Mouse (Mus musculus) lung, postnatal 0 days (tissue): ENCODE results near the gene Rpn2. TPM values are rescaled to one million over a fixed set of nuclear protein-coding genes. Genes with fewer than 3 reads are reported as not detected.

Source experiments
- ATAC-seq: fragments of 200-750 bp; cut with Nextera tagmentation; 2 replicates; pipeline ENCODE4 v1.8.0; 2017; ENCODE audit warnings: moderate library complexity
- DNase-seq: peaks from one replicate; pipeline ENCODE4 v3.0.0-alpha.2; 2016; ENCODE audit warnings: low spot score
- H3K27ac ChIP-seq: fragments of 300-500 bp; sonication (generic); 2 replicates; pipeline ENCODE4 v1.5.1; 2014; ENCODE audit warnings: antibody characterized with exemption, mild to moderate bottlenecking, low read length, mixed read lengths
- H3K27me3 ChIP-seq: fragments of 300-500 bp; sonication (generic); replicated peaks from 2 replicates; pipeline ENCODE4 v1.6.1; 2014; ENCODE audit warnings: low read length, mixed read lengths; ENCODE audit not compliant: insufficient read depth
- H3K36me3 ChIP-seq: fragments of 300-500 bp; sonication (generic); 2 replicates; pipeline ENCODE4 v1.6.1; 2014; ENCODE audit warnings: low read length, mixed read lengths; ENCODE audit not compliant: insufficient read depth
- H3K4me1 ChIP-seq: fragments of 300-500 bp; sonication (generic); 2 replicates; pipeline ENCODE4 v1.6.1; 2014; ENCODE audit warnings: antibody characterized with exemption, low read depth, low read length, mixed read lengths; ENCODE audit not compliant: insufficient read depth
- H3K4me2 ChIP-seq: fragments of 300-500 bp; sonication (generic); replicated peaks from 2 replicates; pipeline ENCODE4 v1.6.1; 2014; ENCODE audit warnings: low read depth, mild to moderate bottlenecking, low read length, moderate library complexity, mixed read lengths
- H3K4me3 ChIP-seq: fragments of 300-500 bp; sonication (generic); 2 replicates; pipeline ENCODE4 v1.5.1; 2014; ENCODE audit warnings: low read depth, low read length
- H3K9ac ChIP-seq: fragments of 300-500 bp; sonication (generic); replicated peaks from 2 replicates; pipeline ENCODE4 v1.6.1; 2014; ENCODE audit warnings: low read depth, mild to moderate bottlenecking
- H3K9me3 ChIP-seq: fragments of 300-500 bp; sonication (generic); 2 replicates; pipeline ENCODE4 v1.6.1; 2016; ENCODE audit warnings: low read length, mixed read lengths
- CTCF ChIP-seq: IDR thresholded peaks from 2 replicates; pipeline ENCODE4 v1.5.1; 2016; ENCODE audit warnings: antibody characterized with exemption, mild to moderate bottlenecking
- EP300 ChIP-seq: IDR thresholded peaks from 2 replicates; pipeline ENCODE4 v1.6.1; 2016; ENCODE audit warnings: antibody characterized with exemption, mild to moderate bottlenecking, control low read depth
- WGBS: fragments of 180-500 bp; shearing (Covaris S2); extraction: QIAGEN DNeasy Blood & Tissue Kit; methylation state at CpG from one replicate; pipeline ENCODE4 v1.1.7; 2014; 5-methylcytosine and 5-hydroxymethylcytosine counted together
- polyA plus RNA-seq: library from polyadenylated mRNA; unstranded; fragments of >200 nt; fragmentation: Nextera tagmentation; extraction: Ambion mirVana; gene quantifications from 2 replicates; pipeline ENCODE4 v1.2.1, GENCODE M21; 2015

The Rpn2 gene
- polyA plus RNA-seq, 1 experiment from 2014 or later, result 168 TPM

DNA sequence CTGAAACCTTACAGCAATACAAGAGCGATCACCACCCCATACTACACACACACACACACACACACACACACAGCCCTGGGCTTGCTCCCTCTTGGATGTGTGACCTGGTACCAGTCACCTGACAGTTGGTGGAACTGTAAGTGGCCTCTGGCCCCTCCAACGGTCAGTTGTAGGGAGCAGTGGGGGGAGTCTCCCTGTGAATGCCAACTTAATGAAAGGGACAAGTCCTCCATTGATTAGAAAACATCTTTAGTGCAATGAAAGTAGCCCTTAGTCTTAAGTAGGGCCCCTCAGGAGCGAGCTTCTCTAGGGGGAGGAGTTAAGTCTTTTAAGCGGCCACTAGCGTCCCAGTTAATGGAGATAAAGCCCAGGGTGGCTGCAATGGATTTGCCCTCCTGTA, 49.3 kb downstream of the Rpn2 start:
- TF ChIP-seq CTCF, result no peak
- TF ChIP-seq EP300, result no peak
- WGBS, result 55% methylated on average over 5 of the region's 5 CpGs
- Histone ChIP-seq H3K9me3 (no peaks in the 10 kb centered on the region), H3K4me3 (no peak overlapping the region), H3K4me2 (no peak overlapping the region), H3K27me3 (no peaks in the 10 kb centered on the region), H3K4me1 (no peaks in the 10 kb centered on the region), H3K27ac (no peak overlapping the region), H3K36me3 (0 out of 2 replicates have a peak, but pooled peaks cover 11% of the 10 kb centered on the region), H3K9ac (no peak overlapping the region)
- no peak for DNase-seq
- no peak for ATAC-seq

DNA sequence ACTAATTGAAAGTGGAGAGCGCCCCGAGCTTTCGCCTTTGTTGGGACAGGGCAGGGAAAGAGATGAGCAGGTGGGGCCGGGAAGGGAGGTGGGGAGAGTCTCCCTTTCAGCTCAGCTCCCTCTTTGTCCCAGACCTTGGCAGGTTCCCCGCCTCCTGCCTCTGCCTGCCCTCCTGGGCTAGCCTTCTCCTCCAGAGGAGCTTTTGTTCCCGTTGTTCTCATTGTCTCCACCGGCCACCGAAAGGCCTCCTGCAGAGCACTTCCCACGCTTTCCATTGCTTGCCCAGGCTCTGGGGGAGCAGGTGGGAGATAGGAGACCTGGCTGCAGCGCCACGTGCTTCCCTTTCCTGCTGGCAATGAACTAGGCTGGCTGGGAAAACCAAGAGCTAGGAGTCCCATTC, 49.8 kb downstream of the Rpn2 start:
- no peak for ATAC-seq

DNA sequence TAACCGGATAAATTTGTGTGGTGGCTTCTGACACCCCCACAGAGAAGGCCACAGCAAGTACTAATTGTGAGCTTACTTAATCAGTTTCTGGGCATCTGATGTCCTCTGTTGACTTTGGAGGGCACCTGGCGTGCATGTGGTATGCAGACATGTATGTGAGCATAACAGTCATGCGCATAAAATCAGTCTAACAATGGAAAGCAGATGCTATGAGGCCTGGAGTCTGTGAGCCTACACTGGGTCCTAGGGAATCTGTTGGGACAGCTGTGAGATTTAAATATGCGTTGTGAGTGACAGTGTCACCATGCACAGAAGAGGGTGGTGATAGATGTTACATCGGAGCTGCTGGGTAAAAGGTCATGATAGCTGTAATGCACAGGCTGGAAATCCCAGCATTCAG, 53.2 kb downstream of the Rpn2 start:
- no peak overlapping the region for H3K4me3 ChIP-seq
- TF ChIP-seq EP300, result no peak
- TF ChIP-seq CTCF, result no peak
- no peak overlapping the region for H3K4me2 ChIP-seq
- DNase-seq, result no peak
- WGBS, result 83% methylated on average over 5 of the region's 5 CpGs
- H3K4me1 ChIP-seq, result no peaks in the 10 kb centered on the region
- H3K27ac ChIP-seq, result no peak overlapping the region
- no peaks in the 10 kb centered on the region for H3K27me3 ChIP-seq
- ATAC-seq, result no peak
- H3K36me3 ChIP-seq, result no peaks in the 10 kb centered on the region
- no peak overlapping the region for H3K9ac ChIP-seq
- H3K9me3 ChIP-seq, result no peaks in the 10 kb centered on the region

More for the DNA sequence above, 49.8 kb downstream of the Rpn2 start:
- Histone ChIP-seq H3K27me3 (no peaks in the 10 kb centered on the region), H3K9me3 (no peaks in the 10 kb centered on the region), H3K4me1 (no peaks in the 10 kb centered on the region), H3K27ac (no peak overlapping the region), H3K4me2 (no peak overlapping the region), H3K4me3 (no peak overlapping the region), H3K9ac (no peak overlapping the region), H3K36me3 (0 out of 2 replicates have a peak, but pooled peaks cover 8% of the 10 kb centered on the region)
- no peak for DNase-seq
- 48% methylated on average over 11 of the region's 11 CpGs for WGBS
- TF ChIP-seq CTCF (no peak), EP300 (no peak)

DNA sequence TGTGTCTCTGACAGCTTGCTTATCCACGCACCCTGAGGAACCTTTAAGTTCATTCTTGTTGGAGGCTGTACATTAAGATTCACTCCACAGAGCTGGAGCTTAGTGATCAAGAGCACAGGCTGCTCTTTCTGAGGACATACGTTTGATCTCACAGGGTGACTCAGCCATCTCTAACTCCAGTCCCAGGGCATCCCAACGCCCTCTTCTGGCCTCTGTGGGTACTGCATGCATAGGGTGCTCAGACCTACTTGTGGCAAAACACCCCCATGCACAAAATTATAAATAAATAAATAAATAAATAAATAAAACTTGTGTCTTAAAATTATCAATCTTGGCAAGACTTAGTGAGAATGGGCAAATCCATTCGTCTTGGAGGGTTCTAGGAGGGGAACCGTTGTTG, 59.8 kb downstream of the Rpn2 start:
- 39% methylated on average over 5 of the region's 5 CpGs for whole genome bisulfite sequencing
- no peaks in the 10 kb centered on the region for H3K36me3 ChIP-seq
- H3K9me3 ChIP-seq, result no peaks in the 10 kb centered on the region
- no peaks in the 10 kb centered on the region for H3K4me1 ChIP-seq
- no peak overlapping the region for H3K4me3 ChIP-seq
- DNase-seq (peak; percentile 90), ATAC-seq (peak; percentile 67)
- H3K4me2 ChIP-seq, result no peak overlapping the region
- TF ChIP-seq CTCF (peak; percentile 88), EP300 (no peak)
- H3K9ac ChIP-seq, result no peak overlapping the region
- H3K27me3 ChIP-seq, result no peaks in the 10 kb centered on the region
- no peak overlapping the region for H3K27ac ChIP-seq

DNA sequence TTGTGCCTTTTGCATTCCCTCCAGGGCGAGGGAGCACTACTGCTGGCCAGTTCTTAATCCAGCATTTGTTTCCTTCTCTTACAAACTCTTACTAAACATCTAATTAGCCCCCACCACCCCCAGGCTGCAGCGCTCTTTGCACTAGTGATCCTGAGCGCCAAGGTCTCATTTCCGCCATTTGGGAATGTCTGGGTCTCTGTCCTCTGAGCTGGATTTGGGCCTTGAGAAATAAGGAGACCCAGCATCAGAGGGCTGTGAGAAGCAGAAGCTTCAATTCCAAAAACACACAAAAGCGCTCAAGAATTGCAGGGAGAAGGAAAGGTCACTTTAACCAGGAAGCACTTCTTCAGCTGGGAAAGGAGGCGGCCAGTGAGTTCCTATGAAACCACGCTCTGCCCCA, 60.7 kb downstream of the Rpn2 start:
- WGBS, result 68% methylated on average over 7 of the region's 7 CpGs
- DNase-seq, result peak; percentile 28
- no peak for ATAC-seq
- TF ChIP-seq CTCF, result no peak
- no peak for TF ChIP-seq EP300
- no peaks in the 10 kb centered on the region for H3K27me3 ChIP-seq
- no peak overlapping the region for H3K9ac ChIP-seq
- no peak overlapping the region for H3K4me3 ChIP-seq
- no peak overlapping the region for H3K4me2 ChIP-seq
- no peaks in the 10 kb centered on the region for H3K9me3 ChIP-seq
- H3K36me3 ChIP-seq, result no peaks in the 10 kb centered on the region
- no peak overlapping the region for H3K27ac ChIP-seq
- no peaks in the 10 kb centered on the region for H3K4me1 ChIP-seq

DNA sequence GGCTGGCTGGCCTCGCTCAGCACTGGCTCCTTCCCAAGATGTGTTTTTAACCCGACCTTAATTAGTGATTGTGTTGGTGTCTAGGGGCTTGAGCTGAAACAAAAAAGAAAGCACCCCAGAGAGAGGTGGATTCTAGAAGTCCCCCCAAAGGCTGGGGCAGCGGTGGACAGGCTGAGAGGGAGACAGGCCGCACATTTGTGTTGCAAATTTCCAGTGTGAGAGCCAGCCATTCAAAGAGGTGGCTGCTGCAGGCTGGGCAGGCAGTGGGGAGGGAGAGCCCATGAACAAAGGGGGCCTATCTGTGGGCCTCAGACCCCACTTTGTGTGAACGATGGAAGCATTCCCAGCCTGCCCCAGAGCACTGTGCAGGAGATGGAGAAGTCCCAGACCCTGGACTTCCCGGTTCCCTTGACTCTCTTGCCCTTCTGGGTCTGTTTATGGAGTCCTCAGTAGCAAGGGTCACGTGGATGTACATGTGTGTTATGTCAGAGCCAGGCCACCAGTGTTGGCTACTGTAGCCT, 61.5 kb downstream of the Rpn2 start:
- TF ChIP-seq EP300 (no peak), CTCF (no peak)
- H3K4me1 ChIP-seq, result no peaks in the 10 kb centered on the region
- no peak for DNase-seq
- H3K4me2 ChIP-seq, result no peak overlapping the region
- ATAC-seq, result no peak
- H3K27me3 ChIP-seq, result no peaks in the 10 kb centered on the region
- H3K9ac ChIP-seq, result no peak overlapping the region
- 43% methylated on average over 7 of the region's 7 CpGs for WGBS
- H3K36me3 ChIP-seq, result no peaks in the 10 kb centered on the region
- no peaks in the 10 kb centered on the region for H3K9me3 ChIP-seq
- H3K4me3 ChIP-seq, result no peak overlapping the region
- no peak overlapping the region; the same call in 1 of the 2 replicates for H3K27ac ChIP-seq
